Mouse (Mus musculus) MEL (cell line): Measurements from ENCODE around the gene Klf14.

Source experiments
- CTCF ChIP-seq, 3 experiments: IDR thresholded peaks in 2 of 3; conservative IDR thresholded peaks in 1 of 3; 2 replicates each; pipeline ENCODE4 v1.5.1; 2011 to 2012; ENCODE audit warnings: low read length in 3 of 3, low read depth in 2 of 3, mild to moderate bottlenecking in 2 of 3, improper control_type of control experiment in 1 of 3, inconsistent platforms in 1 of 3, mixed read lengths in 1 of 3, moderate library complexity in 1 of 3; ENCODE audit not compliant: control insufficient read depth in 1 of 3, insufficient read depth in 1 of 3, poor library complexity in 1 of 3, severe bottlenecking in 1 of 3
- EP300 ChIP-seq, 2 experiments: IDR thresholded peaks; 2 replicates each; pipeline ENCODE4 v1.6.1; 2011; ENCODE audit warnings: improper control_type of control experiment in 2 of 2, low read length in 2 of 2, low read depth in 1 of 2, mild to moderate bottlenecking in 1 of 2
- HCFC1 ChIP-seq: IDR thresholded peaks from 2 replicates; pipeline ENCODE4 v1.6.1; 2012; ENCODE audit warnings: low read depth, mild to moderate bottlenecking, inconsistent platforms, low read length, improper control_type of control experiment, moderate library complexity
- MAX ChIP-seq: IDR thresholded peaks from 2 replicates; pipeline ENCODE4 v1.6.1; 2011; ENCODE audit warnings: low read length, improper control_type of control experiment
- MXI1 ChIP-seq: IDR thresholded peaks from 2 replicates; pipeline ENCODE4 v1.6.1; 2011; ENCODE audit warnings: mild to moderate bottlenecking, low read depth, low read length, improper control_type of control experiment
- POLR2A ChIP-seq, 2 experiments: IDR thresholded peaks; 2 replicates each; pipeline ENCODE4 v1.6.1; 2011 to 2012; ENCODE audit warnings: low read length in 2 of 2, mild to moderate bottlenecking in 2 of 2, control low read depth in 1 of 2, improper control_type of control experiment in 1 of 2, low read depth in 1 of 2, moderate library complexity in 1 of 2; ENCODE audit not compliant: control insufficient read depth in 1 of 2, insufficient read depth in 1 of 2, poor library complexity in 1 of 2
- POLR2AphosphoS2 ChIP-seq: IDR thresholded peaks from 2 replicates; pipeline ENCODE4 v1.6.1; 2011; ENCODE audit warnings: low read length, improper control_type of control experiment
- TBP ChIP-seq: IDR thresholded peaks from 2 replicates; pipeline ENCODE4 v1.8.0; 2011; ENCODE audit warnings: low read depth, low read length, improper control_type of control experiment
- TCF12 ChIP-seq: IDR thresholded peaks from 2 replicates; pipeline ENCODE4 v1.6.1; 2014; ENCODE audit warnings: low read depth, mild to moderate bottlenecking, inconsistent platforms, low read length, improper control_type of control experiment, moderate library complexity
- ZKSCAN1 ChIP-seq: IDR thresholded peaks from 2 replicates; pipeline ENCODE4 v1.6.1; 2012; ENCODE audit warnings: low read depth, mild to moderate bottlenecking, inconsistent platforms, low read length, improper control_type of control experiment, moderate library complexity

- no peak for TF ChIP-seq MAX
- TF ChIP-seq HCFC1 = no peak
- no peak for TF ChIP-seq POLR2AphosphoS2
- TF ChIP-seq POLR2A (IDR thresholded peaks at IDR 0.05; ENCODE audit: control insufficient read depth in 1 of 2, insufficient read depth in 1 of 2, low read depth in 1 of 2, low read length in 2 of 2, poor library complexity in 1 of 2) = no peak
- no peak for TF ChIP-seq CTCF (IDR thresholded peaks at IDR 0.05 in 2 of 3, conservative IDR thresholded peaks at IDR 0.05 in 1 of 3; ENCODE audit: control insufficient read depth in 1 of 3, insufficient read depth in 1 of 3, low read depth in 2 of 3, low read length in 3 of 3, poor library complexity in 1 of 3, severe bottlenecking in 1 of 3)
- TF ChIP-seq EP300 (IDR thresholded peaks at IDR 0.05; ENCODE audit: low read depth in 1 of 2, low read length in 2 of 2) = no peak
- TF ChIP-seq ZKSCAN1 = no peak
- no peak for TF ChIP-seq TBP
- no peak for TF ChIP-seq TCF12
- no peak for TF ChIP-seq MXI1
Observed at GRCm38 (mm10) chr6:30920834-30921675, 37.8 kb downstream of the Klf14 start.
